Mouse (Mus musculus) cerebellum, adult 18-20 months (tissue): ENCODE measurements at regions not wholly inside any gene's neighbourhood (a gene's known extent, or its start where the extent isn't known, plus 50 kb on each side); places are given as distances from the start of the nearest gene placed in this dataset.

Experiments
- DNase-seq, 2 experiments: peaks; one replicate each; pipeline ENCODE4 v3.0.0; 2021

- no peak for DNase-seq
Observed at GRCm38 (mm10) chr2:46678366-46678765, 1561.2 kb upstream of the Zeb2 start.

- no peak for DNase-seq
Observed at GRCm38 (mm10) chr2:46669517-46670291, 1552.5 kb upstream of the Zeb2 start.

- no peak for DNase-seq
Observed at GRCm38 (mm10) chr2:46666990-46667337, 1549.8 kb upstream of the Zeb2 start.

- DNase-seq = no peak
Observed at GRCm38 (mm10) chr2:46666084-46666989, 1549.1 kb upstream of the Zeb2 start.

GRCm38 (mm10) chr2:46661876-46662275, 1544.7 kb upstream of the Zeb2 start:
- no peak for DNase-seq

- DNase-seq = no peak
Observed at GRCm38 (mm10) chr2:46660577-46660976, 1543.4 kb upstream of the Zeb2 start.

GRCm38 (mm10) chr2:46655289-46655688, 1538.1 kb upstream of the Zeb2 start:
- DNase-seq = no peak

GRCm38 (mm10) chr2:46652616-46653015, 1535.4 kb upstream of the Zeb2 start:
- no peak for DNase-seq

- DNase-seq = no peak
Observed at GRCm38 (mm10) chr2:46646366-46646765, 1529.2 kb upstream of the Zeb2 start.

GRCm38 (mm10) chr2:46609217-46609616, 1492.0 kb upstream of the Zeb2 start:
- DNase-seq = no peak

GRCm38 (mm10) chr2:46581773-46582172, 1464.6 kb upstream of the Zeb2 start:
- no peak for DNase-seq

- no peak for DNase-seq
Observed at GRCm38 (mm10) chr2:46570416-46570815, 1453.2 kb upstream of the Zeb2 start.

GRCm38 (mm10) chr2:46533395-46533794, 1416.2 kb upstream of the Zeb2 start:
- DNase-seq = no peak

GRCm38 (mm10) chr2:46530686-46531085, 1413.5 kb upstream of the Zeb2 start:
- no peak for DNase-seq

GRCm38 (mm10) chr2:46525223-46525622, 1408.0 kb upstream of the Zeb2 start:
- no peak for DNase-seq

GRCm38 (mm10) chr2:46524625-46525024, 1407.4 kb upstream of the Zeb2 start:
- DNase-seq = no peak

- DNase-seq = no peak
Observed at GRCm38 (mm10) chr2:46521147-46521965, 1404.2 kb upstream of the Zeb2 start.

GRCm38 (mm10) chr2:46512237-46513028, 1395.2 kb upstream of the Zeb2 start:
- DNase-seq = no peak

- DNase-seq = no peak
Observed at GRCm38 (mm10) chr2:46506951-46507350, 1389.8 kb upstream of the Zeb2 start.

GRCm38 (mm10) chr2:46503074-46503473, 1385.9 kb upstream of the Zeb2 start:
- no peak for DNase-seq

- no peak for DNase-seq
Observed at GRCm38 (mm10) chr2:46492299-46492698, 1375.1 kb upstream of the Zeb2 start.

GRCm38 (mm10) chr2:46491081-46491480, 1373.9 kb upstream of the Zeb2 start:
- DNase-seq = no peak
